Mouse (Mus musculus) frontal cortex, postnatal 36 days (tissue): ENCODE results near the gene Mesp2.
"Not testable (repeated sequence)": the region's sequence is repeated elsewhere in the genome, so short reads cannot be mapped to it uniquely, and the experiment has no call there.

ENCODE experiments used
- DNase-seq, 2 experiments: peaks; one replicate each; pipeline ENCODE4 v3.0.0; 2022; ENCODE audit warnings: low spot score in 2 of 2

The Mesp2 gene

GRCm38 (mm10) chr7:79810611-79811506, at the start of gene Mesp2:
Gene Mesp2, plus strand, starts transcription at chr7:79810727.
- peak; percentile 58 to 68 for DNase-seq

GRCm38 (mm10) chr7:79761124-79761876, 49.2 kb upstream of the Mesp2 start:
- no peak for DNase-seq

GRCm38 (mm10) chr7:79762106-79762505, 48.4 kb upstream of the Mesp2 start:
- no peak for DNase-seq

GRCm38 (mm10) chr7:79765991-79766390, 44.5 kb upstream of the Mesp2 start:
- no peak for DNase-seq

GRCm38 (mm10) chr7:79769664-79770063, 40.9 kb upstream of the Mesp2 start:
- no peak for DNase-seq

GRCm38 (mm10) chr7:79771561-79772512, 38.7 kb upstream of the Mesp2 start:
- peak; percentile 42 to 60 for DNase-seq

- DNase-seq: peak; percentile 72 to 80
Measured at GRCm38 (mm10) chr7:79780647-79781626, 29.6 kb upstream of the Mesp2 start.

GRCm38 (mm10) chr7:79781826-79782515, 28.6 kb upstream of the Mesp2 start:
- no peak for DNase-seq

- no peak for DNase-seq
Measured at GRCm38 (mm10) chr7:79782516-79782855, 28.0 kb upstream of the Mesp2 start.

GRCm38 (mm10) chr7:79786295-79786694, 24.2 kb upstream of the Mesp2 start:
- peak; percentile 62 to 75 for DNase-seq

- DNase-seq: not testable (repeated sequence)
Measured at GRCm38 (mm10) chr7:79789812-79790211, 20.7 kb upstream of the Mesp2 start.

- no peak for DNase-seq
Measured at GRCm38 (mm10) chr7:79792635-79793421, 17.7 kb upstream of the Mesp2 start.

- DNase-seq: no peak
Measured at GRCm38 (mm10) chr7:79793688-79794087, 16.8 kb upstream of the Mesp2 start, which contains the start of gene Mesp1. Gene Mesp1, minus strand, starts transcription at chr7:79793788.

GRCm38 (mm10) chr7:79798606-79799005, 11.9 kb upstream of the Mesp2 start:
- DNase-seq: no peak

- DNase-seq: peak; percentile 82 to 89
Measured at GRCm38 (mm10) chr7:79799048-79799447, 11.5 kb upstream of the Mesp2 start.

GRCm38 (mm10) chr7:79799506-79799905, 11.0 kb upstream of the Mesp2 start:
- no peak for DNase-seq

- DNase-seq: no peak
Measured at GRCm38 (mm10) chr7:79800336-79800735, 10.2 kb upstream of the Mesp2 start.

- no peak for DNase-seq
Measured at GRCm38 (mm10) chr7:79801391-79801790, 9.1 kb upstream of the Mesp2 start.

GRCm38 (mm10) chr7:79802037-79802436, 8.5 kb upstream of the Mesp2 start:
- DNase-seq: no peak
